Mouse (Mus musculus) splenic B cell, adult 2 months (primary cell): Measurements from ENCODE around the gene Lrrc23.
"Not testable (repeated sequence)": the region's sequence is repeated elsewhere in the genome, so short reads cannot be mapped to it uniquely, and the experiment has no call there.

Experiments
- DNase-seq: peaks from one replicate; pipeline ENCODE4 v3.0.0-alpha.2; 2011; ENCODE audit warnings: low read depth, low spot score
- H3K27me3 ChIP-seq: 2 replicates; pipeline ENCODE4 v1.6.1; 2012; ENCODE audit warnings: mild to moderate bottlenecking, low read length, moderate library complexity, mixed read lengths; ENCODE audit not compliant: control insufficient read depth, poor library complexity, insufficient read depth, severe bottlenecking
- H3K36me3 ChIP-seq: 2 replicates; pipeline ENCODE4 v1.6.1; 2012; ENCODE audit warnings: mild to moderate bottlenecking, low read length, moderate library complexity, mixed read lengths; ENCODE audit not compliant: control insufficient read depth, poor library complexity, insufficient read depth, severe bottlenecking

Gene Lrrc23

GRCm38 (mm10) chr6:124811403-124811665 is 31.8 kb upstream of the Lrrc23 start:
- H3K36me3 ChIP-seq: no peaks in the 10 kb centered on the region
- no peak for DNase-seq

GRCm38 (mm10) chr6:124810566-124811402 is 31.3 kb upstream of the Lrrc23 start:
- H3K27me3 ChIP-seq: not testable (repeated sequence)

More at GRCm38 (mm10) chr6:124811403-124811665, 31.8 kb upstream of the Lrrc23 start:
- H3K27me3 ChIP-seq: no peaks in the 10 kb centered on the region

GRCm38 (mm10) chr6:124809775-124810538 is 30.4 kb upstream of the Lrrc23 start:
- no peaks in the 10 kb centered on the region for H3K36me3 ChIP-seq
- DNase-seq: no peak

More at GRCm38 (mm10) chr6:124810566-124811402, 31.3 kb upstream of the Lrrc23 start:
- DNase-seq, H3K36me3 ChIP-seq: not testable (repeated sequence)

GRCm38 (mm10) chr6:124809052-124809774 is 29.7 kb upstream of the Lrrc23 start:
- Histone ChIP-seq H3K27me3 (no peaks in the 10 kb centered on the region; the same call in 1 of the 2 replicates), H3K36me3 (no peaks in the 10 kb centered on the region)
- DNase-seq: peak; percentile 78

More at GRCm38 (mm10) chr6:124809775-124810538, 30.4 kb upstream of the Lrrc23 start:
- H3K27me3 ChIP-seq: no peaks in the 10 kb centered on the region; the same call in 1 of the 2 replicates

- no peaks in the 10 kb centered on the region for H3K36me3 ChIP-seq
- peak; percentile 36 for DNase-seq
- H3K27me3 ChIP-seq: no peaks in the 10 kb centered on the region; the same call in 1 of the 2 replicates
Measured at GRCm38 (mm10) chr6:124808358-124809012, 29.0 kb upstream of the Lrrc23 start, which contains the start of gene Spsb2. TSS of gene Spsb2 (plus strand) at chr6:124808661.

- DNase-seq: no peak
- Histone ChIP-seq H3K27me3 (no peaks in the 10 kb centered on the region; the same call in 1 of the 2 replicates), H3K36me3 (no peaks in the 10 kb centered on the region)
Measured at GRCm38 (mm10) chr6:124807986-124808357, 28.4 kb upstream of the Lrrc23 start.

- DNase-seq: no peak
- Histone ChIP-seq H3K27me3 (no peaks in the 10 kb centered on the region; the same call in 1 of the 2 replicates), H3K36me3 (no peaks in the 10 kb centered on the region)
Measured at GRCm38 (mm10) chr6:124807366-124807765, 27.8 kb upstream of the Lrrc23 start.

- no peaks in the 10 kb centered on the region; the same call in 1 of the 2 replicates for H3K27me3 ChIP-seq
- DNase-seq: no peak
- no peaks in the 10 kb centered on the region for H3K36me3 ChIP-seq
Measured at GRCm38 (mm10) chr6:124806446-124807140, 27.1 kb upstream of the Lrrc23 start.

- Histone ChIP-seq H3K27me3 (no peaks in the 10 kb centered on the region; the same call in 1 of the 2 replicates), H3K36me3 (no peaks in the 10 kb centered on the region)
- DNase-seq: peak; percentile 90
Measured at GRCm38 (mm10) chr6:124805341-124806321, 26.1 kb upstream of the Lrrc23 start.

GRCm38 (mm10) chr6:124804341-124804740 is 24.8 kb upstream of the Lrrc23 start:
- no peak for DNase-seq
- no peaks in the 10 kb centered on the region; the same call in 1 of the 2 replicates for H3K27me3 ChIP-seq

GRCm38 (mm10) chr6:124803691-124804090 is 24.2 kb upstream of the Lrrc23 start:
- not testable (repeated sequence) for H3K27me3 ChIP-seq, H3K36me3 ChIP-seq, DNase-seq

More at GRCm38 (mm10) chr6:124804341-124804740, 24.8 kb upstream of the Lrrc23 start:
- no peaks in the 10 kb centered on the region for H3K36me3 ChIP-seq

- no peaks in the 10 kb centered on the region for H3K36me3 ChIP-seq
- no peak for DNase-seq
Measured at GRCm38 (mm10) chr6:124803061-124803460, 23.5 kb upstream of the Lrrc23 start.

GRCm38 (mm10) chr6:124802400-124802799 is 22.9 kb upstream of the Lrrc23 start:
- H3K36me3 ChIP-seq, H3K27me3 ChIP-seq, DNase-seq: not testable (repeated sequence)

More at GRCm38 (mm10) chr6:124803061-124803460, 23.5 kb upstream of the Lrrc23 start:
- H3K27me3 ChIP-seq: no peaks in the 10 kb centered on the region; the same call in 1 of the 2 replicates
